Mouse (Mus musculus): ENCODE measurements at regions not wholly inside any gene's neighbourhood (a gene's known extent, or its start where the extent isn't known, plus 50 kb on each side); places are given as distances from the start of the nearest gene placed in this dataset.

DNA sequence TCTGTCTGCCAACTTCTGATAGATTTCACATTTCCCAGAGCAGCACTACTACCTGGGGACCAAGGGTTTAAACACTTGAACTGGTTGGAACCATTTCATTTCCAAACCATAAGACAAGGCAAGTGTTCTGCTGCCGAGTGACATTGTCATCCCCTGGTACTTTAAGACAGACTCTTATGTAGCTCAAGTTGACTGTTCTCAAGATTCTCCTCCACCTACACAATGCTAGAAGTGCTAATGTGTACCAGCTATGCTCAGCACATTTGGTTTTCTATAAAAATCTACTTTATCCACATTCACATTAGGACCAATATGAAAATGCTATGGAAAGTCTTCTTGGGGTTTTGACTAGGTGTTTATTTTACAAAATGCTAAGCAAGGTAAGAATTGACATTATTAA lies 357.3 kb downstream of the Trib2 start:
- TF ChIP-seq CTCF (IDR thresholded peaks at IDR 0.05; ENCODE audit: low read depth) = no peak
- no peak for TF ChIP-seq EP300 (optimal IDR thresholded peaks at IDR 0.05)
